Mouse (Mus musculus) skeletal muscle tissue, adult 2 months (tissue): Measurements from ENCODE around the gene Gas1.

Experiments used
- DNase-seq: peaks from one replicate; pipeline ENCODE4 v3.0.0-alpha.2; 2012; ENCODE audit warnings: low read depth, low spot score

Gene Gas1

GRCm38 (mm10) chr13:60177106-60177796, at the start of gene Gas1:
Gas1 (minus strand) TSS chr13:60177365.
- peak; percentile 94 for DNase-seq

GRCm38 (mm10) chr13:60226251-60226836, 49.2 kb upstream of the Gas1 start:
- peak; percentile 51 for DNase-seq

GRCm38 (mm10) chr13:60225736-60226135, 48.6 kb upstream of the Gas1 start:
- DNase-seq: peak; percentile 36

- no peak for DNase-seq
Measured at GRCm38 (mm10) chr13:60225276-60225675, 48.1 kb upstream of the Gas1 start.

- DNase-seq: no peak
Measured at GRCm38 (mm10) chr13:60223797-60224196, 46.6 kb upstream of the Gas1 start.

- peak; percentile 6 for DNase-seq
Measured at GRCm38 (mm10) chr13:60222336-60222735, 45.2 kb upstream of the Gas1 start.

GRCm38 (mm10) chr13:60213896-60214295, 36.7 kb upstream of the Gas1 start:
- no peak for DNase-seq

GRCm38 (mm10) chr13:60207135-60207601, 30.0 kb upstream of the Gas1 start:
- no peak for DNase-seq

- no peak for DNase-seq
Measured at GRCm38 (mm10) chr13:60204746-60205145, 27.6 kb upstream of the Gas1 start.

GRCm38 (mm10) chr13:60193273-60193672, 16.1 kb upstream of the Gas1 start:
- no peak for DNase-seq

GRCm38 (mm10) chr13:60189923-60190322, 12.8 kb upstream of the Gas1 start:
- DNase-seq: no peak

GRCm38 (mm10) chr13:60188952-60189351, 11.8 kb upstream of the Gas1 start:
- no peak for DNase-seq

- DNase-seq: no peak
Measured at GRCm38 (mm10) chr13:60187276-60187675, 10.1 kb upstream of the Gas1 start.

- DNase-seq: no peak
Measured at GRCm38 (mm10) chr13:60182346-60182745, 5.2 kb upstream of the Gas1 start.

- DNase-seq: no peak
Measured at GRCm38 (mm10) chr13:60179641-60180040, 2.5 kb upstream of the Gas1 start.

GRCm38 (mm10) chr13:60178416-60178815, 1.3 kb upstream of the Gas1 start:
- peak; percentile 84 for DNase-seq

- no peak for DNase-seq
Measured at GRCm38 (mm10) chr13:60177797-60178110, 589 bp upstream of the Gas1 start.

GRCm38 (mm10) chr13:60176776-60177105, 424 bp downstream of the Gas1 start:
- no peak for DNase-seq

- DNase-seq: peak; percentile 25
Measured at GRCm38 (mm10) chr13:60176136-60176775, 909 bp downstream of the Gas1 start.

- DNase-seq: no peak
Measured at GRCm38 (mm10) chr13:60175490-60176135, 1.6 kb downstream of the Gas1 start.

- no peak for DNase-seq
Measured at GRCm38 (mm10) chr13:60174953-60175352, 2.2 kb downstream of the Gas1 start.
